Mouse (Mus musculus): ENCODE data around the gene Myh7. TPM values are rescaled to one million over a fixed set of nuclear protein-coding genes. Genes with fewer than 3 reads are reported as not detected.

Gene Myh7
- polyA plus RNA-seq (2012; rRNA removed): 9.7 and 15.0 TPM in 2 replicates

DNA sequence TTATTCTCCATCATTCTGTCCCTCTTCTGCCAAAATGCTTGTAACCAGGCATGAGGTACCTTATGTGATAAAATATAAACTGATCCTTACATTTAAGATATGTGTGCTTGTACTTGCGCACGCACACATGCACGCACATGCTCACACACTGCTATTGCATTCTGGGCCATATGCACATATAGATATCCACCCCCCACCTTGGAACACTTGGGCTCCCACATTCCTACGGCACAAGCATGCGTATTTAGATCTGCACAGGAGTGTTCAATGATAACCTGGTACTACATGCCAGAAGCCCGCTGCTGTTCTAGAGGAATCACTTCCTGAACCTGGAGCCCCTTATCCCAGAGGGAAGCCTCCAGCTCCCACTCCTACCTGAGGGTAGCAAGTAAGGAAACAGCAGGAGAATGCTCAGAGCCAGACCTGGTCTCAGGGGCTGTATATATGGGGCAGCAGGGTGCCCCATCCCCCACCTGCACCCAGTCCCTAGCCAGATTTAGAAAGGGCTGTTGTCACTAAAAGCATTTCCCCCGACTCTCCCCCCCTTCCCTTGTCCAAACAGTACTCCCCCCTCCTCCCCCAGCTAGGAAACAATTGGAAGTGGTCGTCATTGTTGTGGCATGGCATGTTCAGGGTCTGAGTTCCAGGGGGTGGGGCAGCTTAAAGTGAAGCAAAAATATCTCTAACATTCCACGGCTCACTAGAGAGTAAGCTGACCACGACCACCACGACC is at the start of gene Myh7:
Myh7 (minus strand) TSS at position 491 of the 733 bp plus-strand sequence.

DNA sequence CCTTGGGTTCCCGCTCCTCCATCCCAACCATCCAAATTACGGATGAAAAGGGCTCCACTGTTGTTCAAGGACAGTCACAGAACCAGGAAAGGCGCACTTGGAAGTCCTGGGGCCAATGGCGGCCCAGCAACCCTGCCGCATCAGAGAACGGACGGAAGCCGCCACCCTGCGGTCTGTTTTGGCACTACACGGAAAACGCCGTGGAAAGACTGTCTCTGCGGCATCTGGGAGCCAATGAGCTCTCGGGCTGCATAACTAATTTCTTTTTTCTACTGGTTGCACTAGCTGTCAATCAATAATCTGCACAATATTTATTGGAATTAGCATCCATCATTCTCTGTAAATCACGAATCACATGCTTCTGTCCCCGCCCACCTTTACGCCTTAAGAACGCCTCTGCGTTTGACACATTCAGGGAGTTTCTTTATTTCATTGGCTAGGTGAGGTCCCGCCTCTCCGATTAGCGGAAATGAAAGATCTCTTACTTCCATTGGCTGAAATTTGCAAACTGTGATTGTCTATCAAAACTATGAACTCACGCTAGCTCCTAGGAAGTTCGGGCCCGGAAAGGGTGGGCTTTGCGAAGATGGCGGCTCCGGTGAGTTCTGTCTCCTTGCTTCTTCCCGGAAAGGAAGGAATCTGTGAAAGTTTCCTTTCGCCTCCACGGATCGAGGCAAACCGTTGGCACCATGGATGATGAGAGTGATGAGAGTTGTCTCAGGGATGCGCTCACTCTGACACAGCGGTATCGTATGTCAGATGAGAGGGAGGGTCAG is 20.8 kb upstream of the Myh7 start, which contains the start of gene Ngdn:
Ngdn (plus strand) TSS at position 464 of the 776 bp plus-strand sequence.

DNA sequence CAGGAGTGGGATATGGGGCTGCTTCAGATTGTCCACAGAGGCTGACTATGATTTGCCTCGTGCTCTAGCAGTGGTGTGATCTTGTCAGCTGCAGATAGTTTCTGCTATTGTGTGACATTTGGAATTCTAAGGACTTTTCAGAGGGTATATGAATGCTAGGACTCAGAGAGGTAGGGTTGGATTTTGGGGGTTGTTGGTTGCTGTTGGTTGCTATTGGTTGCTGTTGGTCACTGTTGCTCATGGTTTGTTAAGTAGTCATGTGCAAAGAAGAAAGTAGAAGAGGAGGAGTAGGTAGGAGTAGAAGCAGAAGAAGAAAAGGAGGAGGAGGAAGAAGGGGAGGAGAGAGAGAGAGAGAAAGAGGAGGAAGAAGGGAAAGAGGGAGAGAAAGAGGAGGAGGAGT is 17.8 kb downstream of the Myh7 start, which contains the start of gene Gm17428:
Gm17428 (plus strand) TSS at position 301 of the 400 bp plus-strand sequence.

DNA sequence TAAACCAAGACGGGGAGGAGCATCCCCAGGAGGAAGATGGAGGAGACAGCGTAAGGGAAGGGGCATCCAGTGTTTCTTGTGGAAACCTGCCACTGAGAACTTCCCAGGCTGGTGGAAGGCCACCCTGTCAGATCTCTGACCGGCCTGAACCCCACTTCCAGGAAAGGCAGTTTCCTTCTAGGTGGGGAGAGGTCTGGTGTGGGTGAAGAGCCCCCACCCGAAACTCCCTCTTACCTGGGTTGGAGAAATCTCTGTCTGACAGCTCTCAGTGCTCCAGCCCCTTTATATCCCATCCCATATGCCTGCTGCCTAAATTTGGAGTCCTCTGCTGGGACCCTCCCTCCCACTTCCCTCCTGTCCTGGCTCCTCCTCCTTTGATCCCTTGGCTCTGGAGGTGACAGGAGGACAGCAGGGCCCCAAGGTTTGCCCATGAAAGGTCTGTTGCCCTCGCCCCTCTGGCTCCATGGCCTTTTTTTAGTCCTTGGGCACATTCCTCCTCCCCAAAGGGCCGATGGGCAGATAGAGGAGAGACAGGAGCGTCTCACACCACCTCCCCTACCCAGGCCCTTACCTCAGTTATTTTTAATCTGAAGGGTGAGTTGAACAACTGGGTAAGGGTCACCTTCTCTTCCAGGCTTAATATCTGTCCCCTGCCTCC is 28.0 kb downstream of the Myh7 start, which contains the start of gene Myh6:
Myh6 (minus strand) TSS at position 608 of the 658 bp plus-strand sequence.

DNA sequence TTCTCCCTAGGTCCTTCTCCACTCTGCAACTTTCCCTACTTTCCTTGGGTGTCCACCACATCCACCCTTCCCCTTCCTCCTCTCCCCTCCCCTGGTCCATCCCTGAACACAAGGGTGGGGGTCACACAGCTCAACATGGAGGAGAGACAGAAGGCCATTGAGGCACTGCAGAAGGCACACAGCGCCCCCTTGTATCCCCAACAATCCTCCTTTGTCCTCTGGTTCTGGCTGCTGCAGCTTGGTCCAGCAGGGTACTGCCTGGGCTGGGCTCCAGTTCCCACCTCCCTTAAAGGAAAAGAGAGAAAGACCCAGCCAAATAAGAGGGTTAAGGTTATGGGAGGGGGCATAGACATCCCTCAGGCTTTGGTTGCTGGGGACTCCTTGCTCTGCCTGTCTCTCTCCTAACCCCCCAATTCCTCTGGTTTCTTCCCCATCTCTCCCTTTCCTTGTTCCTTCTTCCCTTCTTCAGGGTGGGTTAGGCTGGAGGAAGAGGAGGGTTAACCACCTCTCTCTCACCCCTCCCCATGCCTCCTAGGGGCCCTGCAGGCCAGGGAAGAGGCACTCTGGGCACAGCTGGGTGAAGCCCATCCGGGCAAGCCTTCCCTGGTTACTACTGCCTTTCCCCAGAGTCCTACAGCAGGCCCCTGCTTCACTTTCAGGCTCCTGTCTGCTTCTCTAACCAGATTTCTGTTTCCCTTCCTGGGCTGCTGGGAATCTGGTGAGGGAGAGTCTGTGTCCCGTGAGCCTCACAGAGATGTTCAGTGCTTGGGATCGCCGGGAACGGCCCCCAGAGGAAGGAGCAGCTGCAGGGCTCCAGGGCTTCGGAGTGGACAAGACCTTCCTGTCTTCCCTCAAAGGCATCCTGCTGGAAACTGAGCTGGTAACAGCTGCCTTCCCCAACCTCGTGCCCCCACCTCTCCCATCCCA is 58.3 kb downstream of the Myh7 start, which contains the start of gene Cmtm5:
Cmtm5 (plus strand) TSS at position 358 of the 927 bp plus-strand sequence.

DNA sequence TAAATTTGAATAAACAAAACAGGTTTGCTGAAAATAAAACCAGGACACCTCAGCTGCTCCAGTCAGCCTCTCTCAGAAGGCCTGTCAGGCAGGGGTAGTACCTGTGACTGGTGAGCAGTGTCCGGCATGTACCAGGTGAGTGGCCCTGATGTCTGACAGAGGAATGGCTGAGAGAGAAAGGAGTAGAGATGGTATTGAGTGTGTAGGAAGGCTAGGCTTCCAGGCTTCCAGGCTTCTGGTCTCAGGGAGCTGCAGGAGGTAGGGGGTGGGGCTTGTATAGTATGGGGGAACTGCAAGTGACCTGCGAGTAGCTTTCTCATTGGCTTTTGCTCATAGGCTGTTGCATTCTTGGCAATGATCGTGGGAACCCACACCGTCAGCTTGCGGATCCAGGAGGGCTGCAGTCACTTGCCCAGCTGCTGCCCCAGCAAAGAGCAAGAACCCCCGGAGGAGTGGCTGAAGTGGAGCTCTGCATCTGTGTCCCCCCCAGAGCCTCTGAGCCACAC is 61.7 kb downstream of the Myh7 start, which contains the start of gene Il25:
Il25 (plus strand) TSS at position 51 of the 506 bp plus-strand sequence.

DNA sequence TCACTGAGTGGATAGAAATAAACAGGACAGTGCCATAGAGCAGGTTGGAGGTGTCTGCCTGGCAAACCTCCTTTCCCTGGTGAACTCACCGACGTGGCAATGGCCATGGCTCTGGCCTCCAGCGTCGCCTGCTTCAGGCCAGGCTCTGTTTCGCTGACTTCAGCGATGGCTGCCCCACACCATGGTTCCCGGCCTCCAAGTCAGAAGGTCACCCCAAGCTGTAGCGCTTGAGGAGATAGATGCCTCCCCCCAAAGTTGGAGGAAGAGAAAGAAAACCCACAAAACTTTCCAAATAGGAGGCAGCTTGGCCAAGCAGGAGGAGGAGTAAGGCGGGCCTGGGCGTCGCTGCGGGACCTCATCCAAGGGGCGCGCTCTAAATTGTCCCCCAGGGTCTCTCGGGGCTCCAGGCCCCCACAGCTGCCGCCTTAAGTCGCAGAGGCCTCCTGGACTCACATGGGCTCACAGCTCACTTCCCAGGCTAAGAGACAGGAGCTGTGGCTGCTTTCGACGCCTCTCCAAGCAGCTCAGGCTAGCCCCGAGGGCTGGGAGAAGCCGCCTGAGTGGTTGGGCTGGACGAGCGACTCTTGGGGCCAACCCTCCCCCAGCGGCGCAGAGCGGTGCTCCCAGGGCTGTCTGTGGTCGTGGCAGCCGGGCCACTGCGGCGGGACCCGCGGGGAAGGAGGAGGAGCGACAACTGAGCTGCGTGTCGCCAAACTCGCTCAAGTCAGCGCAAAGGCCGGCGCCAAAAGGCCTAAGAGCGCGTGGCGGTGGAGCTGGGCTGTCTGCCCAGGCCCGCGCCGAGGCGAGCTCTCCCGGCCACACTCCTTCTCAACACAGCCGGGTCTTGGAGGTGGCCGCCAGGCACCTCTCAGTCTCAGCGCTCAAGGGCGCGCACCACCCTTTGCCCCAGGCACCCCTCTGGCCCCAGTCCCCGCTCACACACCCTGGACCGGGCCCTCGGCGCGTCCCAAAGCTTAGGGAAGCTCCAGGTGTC is 68.8 kb downstream of the Myh7 start, which contains the start of gene Efs:
Efs (minus strand) TSS at position 778 of the 994 bp plus-strand sequence.

Other genes starting within 250 kb of the Myh7 start
- gene Slc7a8, start 212.7 kb downstream of the Myh7 start, polyA plus RNA-seq (2012; rRNA removed): 14.4 and 15.7 TPM in 2 replicates
- gene Rnf212b, start 180.5 kb downstream of the Myh7 start, polyA plus RNA-seq (2012; rRNA removed): 0.08 TPM in 1 of 2 replicates, not detected in the other
- gene Homez, start 123.7 kb downstream of the Myh7 start, polyA plus RNA-seq (2012; rRNA removed): 6.2 and 8.5 TPM in 2 replicates
- 25.1 and 26.0 TPM in 2 replicates for gene Ppp1r3e, start 117.1 kb downstream of the Myh7 start, polyA plus RNA-seq (2012; rRNA removed)
- gene Bcl2l2, start 111.2 kb downstream of the Myh7 start, polyA plus RNA-seq (2012; rRNA removed): 44.3 and 49.5 TPM in 2 replicates
- 0.26 and 0.39 TPM in 2 replicates for gene Gm20521, start 111.2 kb downstream of the Myh7 start, polyA plus RNA-seq (2012; rRNA removed)
- gene Pabpn1, start 102.1 kb downstream of the Myh7 start, polyA plus RNA-seq (2012; rRNA removed): 602 and 626 TPM in 2 replicates
- 621 and 624 TPM in 2 replicates for gene Slc22a17, start 81.5 kb downstream of the Myh7 start, polyA plus RNA-seq (2012; rRNA removed)
- 18.4 and 20.5 TPM in 2 replicates for gene Efs, start 68.5 kb downstream of the Myh7 start, polyA plus RNA-seq (2012; rRNA removed)
- gene Il25, start 61.9 kb downstream of the Myh7 start, polyA plus RNA-seq (2012; rRNA removed): 0.17 and 0.33 TPM in 2 replicates
- gene Cmtm5, start 58.4 kb downstream of the Myh7 start, polyA plus RNA-seq (2012; rRNA removed): 13.8 and 16.4 TPM in 2 replicates
- 0.12 and 0.34 TPM in 2 replicates for gene Myh6, start 27.7 kb downstream of the Myh7 start, polyA plus RNA-seq (2012; rRNA removed)
- gene Gm17428, start 17.7 kb downstream of the Myh7 start, polyA plus RNA-seq (2012; rRNA removed): not detected in 2 replicates
- gene Ngdn, start 20.8 kb upstream of the Myh7 start, polyA plus RNA-seq (2012; rRNA removed): 45.2 and 47.4 TPM in 2 replicates
- gene Zfhx2, start 97.7 kb upstream of the Myh7 start, polyA plus RNA-seq (2012; rRNA removed): 8.5 and 9.9 TPM in 2 replicates
- 18.8 and 20.8 TPM in 2 replicates for gene Thtpa, start 100.2 kb upstream of the Myh7 start, polyA plus RNA-seq (2012; rRNA removed)
- gene Ap1g2, start 112.0 kb upstream of the Myh7 start, polyA plus RNA-seq (2012; rRNA removed): 20.4 and 21.0 TPM in 2 replicates
- gene Jph4, start 122.3 kb upstream of the Myh7 start, polyA plus RNA-seq (2012; rRNA removed): 221 and 240 TPM in 2 replicates
- 0.25 and 0.83 TPM in 2 replicates for gene Dhrs2, start 227.4 kb upstream of the Myh7 start, polyA plus RNA-seq (2012; rRNA removed)

Measured in central nervous system, embryonic 18 days (tissue).